Mouse (Mus musculus): ENCODE data around the gene 4930503B20Rik.

Gene 4930503B20Rik

GRCm38 (mm10) chr3:146650716-146651115 lies 401 bp downstream of the 4930503B20Rik start:
- DNase-seq (ENCODE audit: low spot score in 2 of 2): no peak

GRCm38 (mm10) chr3:146649311-146649894 lies 1.7 kb downstream of the 4930503B20Rik start:
- no peak for DNase-seq (ENCODE audit: low spot score in 2 of 2)

DNA sequence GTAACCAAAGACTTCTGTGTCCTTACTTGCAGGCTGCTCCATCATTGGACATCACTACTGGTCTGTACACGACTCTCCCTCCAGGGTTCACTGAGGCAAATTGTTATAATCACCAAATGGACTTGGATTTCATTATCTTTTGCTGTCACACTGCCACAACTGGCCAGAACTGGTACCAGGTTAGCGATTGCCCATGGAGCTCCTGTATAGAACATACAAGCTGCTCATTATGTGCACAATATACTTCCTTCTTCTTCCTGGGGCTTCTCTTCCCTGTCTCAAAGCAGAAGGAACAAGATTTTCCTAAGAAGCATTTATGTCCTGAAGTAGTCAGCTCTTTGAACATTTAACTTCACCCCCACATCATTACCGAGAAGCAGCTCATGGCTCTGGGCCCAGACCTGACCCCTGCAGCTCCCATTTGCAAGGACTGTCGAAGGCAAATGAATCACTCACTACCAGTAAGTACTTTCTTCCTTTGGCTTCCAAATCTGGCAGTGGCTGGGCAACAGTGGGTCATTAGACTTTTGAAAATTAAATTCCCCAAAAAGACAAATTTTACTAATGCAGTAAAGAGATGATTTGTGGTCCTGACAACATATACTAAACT lies 9.2 kb downstream of the 4930503B20Rik start:
- DNase-seq (ENCODE audit: low spot score in 2 of 2): no peak

GRCm38 (mm10) chr3:146632506-146632905 lies 18.6 kb downstream of the 4930503B20Rik start:
- no peak for DNase-seq (ENCODE audit: low spot score in 2 of 2)

DNA sequence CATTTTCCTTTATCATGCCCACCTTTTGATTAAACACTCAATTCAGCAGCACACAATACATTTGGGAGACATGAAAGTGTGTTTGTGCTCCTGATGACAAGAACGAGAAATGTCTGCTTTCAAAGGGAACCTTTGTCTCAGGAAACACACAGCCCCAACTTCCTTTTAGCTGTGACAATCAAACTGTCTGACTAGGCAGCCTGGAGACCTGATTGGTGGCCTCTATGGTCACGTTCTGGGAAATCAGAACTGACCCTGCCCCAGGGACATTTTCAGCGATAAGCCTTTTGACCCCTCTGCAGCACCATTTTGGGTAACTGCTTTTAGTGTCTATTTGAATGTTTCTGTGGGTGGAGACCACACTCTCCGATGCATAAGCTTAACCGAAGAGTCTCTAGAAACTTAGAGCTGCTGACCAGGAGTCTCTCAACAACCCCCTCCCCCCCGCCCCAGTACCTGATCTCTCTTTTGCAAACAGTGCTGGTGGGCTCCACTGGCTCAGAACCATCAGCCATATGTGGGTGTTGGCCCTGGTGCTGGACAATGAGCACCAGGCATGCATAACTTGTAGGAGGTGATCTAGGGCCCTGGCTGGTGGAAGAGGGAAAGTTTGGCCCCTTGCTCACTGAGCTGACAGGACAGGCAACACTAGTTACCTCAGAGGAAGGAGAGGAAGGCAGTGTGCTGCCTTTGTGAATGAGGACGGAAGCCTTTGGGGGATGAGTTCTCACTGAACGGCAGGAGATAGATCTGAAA lies 22.7 kb downstream of the 4930503B20Rik start:
- DNase-seq (ENCODE audit: low spot score in 2 of 2): no peak

DNA sequence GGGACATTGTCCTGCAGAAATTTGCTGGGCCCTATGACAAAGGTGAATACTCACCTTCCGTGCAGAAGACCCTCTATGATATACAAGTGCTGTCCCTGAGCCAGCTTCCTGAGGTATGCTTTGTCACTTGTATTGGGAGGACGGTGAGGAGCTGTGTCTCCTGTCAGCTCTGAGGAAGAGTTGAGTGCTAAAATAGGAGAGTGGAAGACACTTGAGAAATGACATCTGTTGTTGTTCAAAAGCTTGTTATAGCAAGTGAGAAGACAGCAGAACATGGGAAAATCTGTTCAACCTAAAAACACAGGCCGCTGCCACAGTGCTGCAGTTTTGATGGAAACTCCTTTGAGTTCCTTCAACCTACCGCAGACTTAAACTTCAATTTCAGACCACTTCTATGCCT lies 25.4 kb downstream of the 4930503B20Rik start:
- no peak for DNase-seq (ENCODE audit: low spot score in 2 of 2)

GRCm38 (mm10) chr3:146621966-146622365 lies 29.2 kb downstream of the 4930503B20Rik start:
- DNase-seq (ENCODE audit: low spot score in 2 of 2): no peak

DNA sequence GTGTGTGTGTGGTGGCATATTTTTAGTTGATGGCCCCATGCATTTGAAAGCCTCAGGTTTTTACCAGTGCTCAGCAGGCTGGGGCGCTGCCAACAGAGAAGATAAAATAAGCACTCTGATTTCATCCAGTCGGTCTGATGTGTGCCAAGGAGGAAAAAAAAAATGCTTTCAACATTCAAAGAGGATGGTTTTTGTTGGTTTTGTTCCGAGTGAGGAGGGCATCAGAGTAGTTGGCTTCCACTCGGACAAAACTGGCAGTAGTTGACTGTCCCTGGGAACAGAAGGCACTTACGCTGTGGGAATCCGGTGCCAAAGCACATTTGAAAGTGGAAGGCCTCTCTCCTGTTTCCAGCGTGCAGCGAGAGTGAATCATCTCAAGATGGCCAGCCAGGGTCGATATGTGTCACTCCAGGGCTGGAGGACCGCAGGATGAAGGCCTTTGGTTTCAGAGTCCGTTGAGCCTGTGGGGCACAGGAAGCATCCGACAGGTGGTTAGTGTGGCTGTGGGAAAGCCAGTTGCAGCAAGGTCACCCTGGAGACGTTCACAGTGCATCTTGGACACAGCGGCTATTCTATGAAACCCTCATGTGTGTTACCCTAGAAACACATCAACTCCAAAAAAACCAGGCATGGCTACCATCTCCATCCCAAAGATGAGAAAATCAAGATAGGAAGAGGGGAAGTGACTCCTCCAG lies 30.4 kb downstream of the 4930503B20Rik start:
- DNase-seq (ENCODE audit: low spot score in 2 of 2): no peak

DNA sequence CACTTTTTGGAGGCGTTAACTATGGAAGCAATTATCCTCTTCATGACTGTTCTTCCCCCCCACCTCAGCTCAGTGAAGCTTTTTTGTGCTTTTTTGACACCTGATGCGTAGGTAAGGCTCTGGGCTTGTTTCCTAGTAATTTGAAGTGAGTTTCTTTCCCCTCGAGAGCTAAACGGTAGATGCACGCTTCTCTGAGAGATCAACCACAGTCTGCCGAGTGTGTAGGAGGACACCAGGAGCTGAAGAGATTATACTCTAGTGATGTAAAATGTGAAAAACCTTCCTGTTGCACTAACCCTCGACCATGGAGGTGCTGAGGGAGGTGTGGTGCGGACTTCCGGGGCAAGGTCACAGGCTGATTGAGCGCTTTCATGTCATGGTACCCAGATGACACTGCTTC lies 31.0 kb downstream of the 4930503B20Rik start:
- DNase-seq (ENCODE audit: low spot score in 2 of 2): no peak

- no peak for DNase-seq (ENCODE audit: low spot score in 2 of 2)
Observed at GRCm38 (mm10) chr3:146618357-146618756, 32.8 kb downstream of the 4930503B20Rik start.

DNA sequence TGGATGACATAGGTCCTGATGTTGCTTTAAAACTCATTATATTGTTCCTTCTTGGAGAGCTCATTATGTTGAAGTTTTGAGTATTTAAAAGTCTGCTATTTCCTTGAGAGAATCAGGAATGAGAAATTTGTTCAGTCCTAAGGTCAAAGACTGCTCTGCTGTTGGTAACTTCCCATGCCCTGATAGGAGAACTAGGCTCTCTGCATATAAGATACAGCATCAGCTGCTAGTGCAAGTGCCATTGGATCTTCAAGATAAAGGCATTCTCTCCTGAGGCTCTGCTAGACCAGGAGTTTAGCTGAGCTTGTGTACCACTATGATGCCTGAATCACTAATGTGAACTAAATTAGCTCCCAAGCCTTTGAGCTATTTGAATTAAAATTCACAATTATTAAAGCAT lies 33.2 kb downstream of the 4930503B20Rik start:
- no peak for DNase-seq (ENCODE audit: low spot score in 2 of 2)

DNA sequence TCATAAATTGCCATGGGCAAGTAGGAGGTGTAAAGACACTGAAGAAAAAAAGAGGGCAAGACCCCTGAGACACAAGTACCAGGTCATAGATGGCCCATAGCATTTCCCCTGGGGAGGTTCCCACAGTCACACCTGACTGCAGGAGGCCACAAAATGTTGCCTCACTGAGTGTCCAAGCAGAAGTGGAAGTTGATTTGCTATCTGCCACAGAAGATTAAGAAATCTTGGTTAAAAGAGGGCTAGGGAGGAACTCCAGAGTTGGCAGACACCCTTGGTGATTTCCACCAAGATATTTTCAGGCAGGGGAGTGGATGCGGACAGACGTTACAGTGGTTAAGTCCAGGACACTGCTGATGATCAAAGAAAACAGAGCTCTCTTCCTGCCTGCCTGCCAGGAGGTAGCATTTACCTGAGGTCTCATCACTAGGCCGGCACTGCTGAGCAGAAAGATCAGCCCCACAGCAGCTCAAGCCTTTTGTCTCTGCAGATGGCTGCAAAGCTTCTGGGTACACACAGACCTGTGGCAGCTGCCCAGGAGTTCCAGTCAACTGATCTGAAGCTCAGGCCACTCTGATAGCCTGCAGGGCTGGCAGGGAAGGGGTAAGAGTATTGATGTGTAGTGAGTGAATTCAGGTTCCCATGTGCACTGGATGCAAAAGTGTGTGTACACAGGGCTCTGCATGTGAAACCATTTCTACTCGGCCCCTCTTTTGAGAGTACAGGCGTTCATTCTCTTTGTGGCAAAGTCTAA lies 34.4 kb downstream of the 4930503B20Rik start:
- DNase-seq (ENCODE audit: low spot score in 2 of 2): peak in 1 of 2 experiments; percentile 17

- no peak for DNase-seq (ENCODE audit: low spot score in 2 of 2)
Observed at GRCm38 (mm10) chr3:146615496-146615895, 35.6 kb downstream of the 4930503B20Rik start, which contains the start of gene Dnase2b. Gene Dnase2b (minus strand): TSS chr3:146615596.

GRCm38 (mm10) chr3:146611821-146612220 lies 39.3 kb downstream of the 4930503B20Rik start:
- no peak for DNase-seq (ENCODE audit: low spot score in 2 of 2)

GRCm38 (mm10) chr3:146611261-146611660 lies 39.9 kb downstream of the 4930503B20Rik start:
- no peak for DNase-seq (ENCODE audit: low spot score in 2 of 2)

DNA sequence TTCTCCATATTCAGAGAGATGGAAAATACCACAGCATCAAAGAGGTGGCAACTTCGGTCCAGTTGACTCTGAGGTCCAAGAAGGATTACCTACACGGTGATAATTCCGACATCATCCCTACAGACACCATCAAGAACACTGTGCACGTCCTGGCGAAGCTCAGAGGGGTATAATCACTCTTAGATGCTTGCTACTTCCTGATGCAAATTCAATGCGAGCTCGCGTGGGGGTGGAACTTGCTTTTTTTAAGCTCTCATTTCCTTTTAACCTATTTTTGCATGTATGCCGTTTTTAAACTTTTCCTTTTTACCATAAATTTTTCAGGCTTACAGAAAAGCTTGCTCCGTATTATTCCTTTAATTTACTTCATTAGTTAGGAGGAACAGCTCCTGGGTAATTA lies 40.8 kb downstream of the 4930503B20Rik start:
- DNase-seq (ENCODE audit: low spot score in 2 of 2): no peak

- no peak for DNase-seq (ENCODE audit: low spot score in 2 of 2)
Observed at GRCm38 (mm10) chr3:146607368-146607767, 43.7 kb downstream of the 4930503B20Rik start.

- DNase-seq (ENCODE audit: low spot score in 2 of 2): no peak
Observed at GRCm38 (mm10) chr3:146604647-146605046, 46.5 kb downstream of the 4930503B20Rik start.

DNA sequence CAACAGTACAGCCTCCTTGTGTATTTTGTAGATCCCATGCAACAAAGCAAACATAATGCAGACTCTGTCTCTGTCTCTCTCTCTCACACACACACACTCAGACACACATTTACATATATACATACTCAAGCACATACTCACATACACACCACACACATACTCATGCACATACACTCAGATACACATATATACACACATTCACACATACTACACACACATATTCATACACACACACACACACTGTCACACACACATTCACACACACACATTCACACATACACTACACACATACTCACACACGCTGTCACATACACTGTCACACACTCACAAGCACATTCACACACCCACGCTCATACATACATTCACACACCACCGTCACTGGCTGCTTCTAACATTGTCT lies 48.6 kb downstream of the 4930503B20Rik start:
- no peak for DNase-seq (ENCODE audit: low spot score in 2 of 2)

- DNase-seq (ENCODE audit: low spot score in 2 of 2): no peak
Observed at GRCm38 (mm10) chr3:146601205-146601604, 49.9 kb downstream of the 4930503B20Rik start.

DNA sequence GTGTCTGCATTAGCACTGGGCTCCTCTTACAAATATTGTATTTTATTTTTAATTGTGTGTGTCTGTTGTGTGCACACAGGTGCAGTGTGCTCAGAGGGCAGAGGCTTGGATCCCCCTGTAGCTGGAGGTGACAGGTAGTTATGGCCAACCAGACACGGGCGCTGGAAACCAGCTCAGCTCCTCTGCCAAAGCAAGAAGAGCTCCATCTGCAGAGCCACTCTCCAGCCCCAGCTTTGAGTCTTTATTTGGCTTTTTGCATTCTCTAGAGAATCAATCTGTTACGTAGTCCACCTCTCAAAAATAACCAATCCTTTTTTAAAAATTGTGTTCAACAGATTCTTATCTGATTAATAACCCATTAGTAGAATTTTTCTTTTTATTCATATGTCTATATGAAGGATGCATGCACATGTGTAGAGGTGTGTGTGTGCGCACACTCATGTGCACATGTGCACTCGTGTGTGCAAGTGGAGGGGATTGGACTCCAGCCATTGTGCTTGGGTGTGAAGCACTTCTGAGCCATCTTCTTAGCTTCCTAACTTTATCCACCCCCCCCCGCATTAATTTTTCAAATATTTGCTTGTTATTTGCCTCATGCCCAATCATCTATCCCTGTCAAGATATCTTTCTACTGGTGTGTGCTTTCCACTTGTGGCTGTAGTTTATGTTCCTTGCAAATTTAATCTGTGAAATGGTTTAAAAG lies 51.8 kb downstream of the 4930503B20Rik start:
- no peak for DNase-seq (ENCODE audit: low spot score in 2 of 2)
